Mouse (Mus musculus) spleen, adult 2 months (tissue): ENCODE results near the gene P4hb.

Experiments
- CTCF ChIP-seq: fragments of 200-500 bp; IDR thresholded peaks from 2 replicates; pipeline ENCODE4 v1.5.1; 2011; ENCODE audit warnings: mild to moderate bottlenecking, inconsistent platforms; ENCODE audit not compliant: insufficient read depth, insufficient read length, insufficient replicate concordance; ENCODE audit errors: extremely low read depth
- POLR2A ChIP-seq: fragments of 200-500 bp; IDR thresholded peaks from 2 replicates; pipeline ENCODE4 v1.6.1; 2011; ENCODE audit warnings: low read depth, low read length, inconsistent platforms

GRCm38 (mm10) chr11:120581490-120582267 lies 8.6 kb upstream of the P4hb start, which contains the start of gene Arhgdia:
- peak; percentile 26; the same call in 1 of the 2 replicates for TF ChIP-seq CTCF
- peak; percentile 95 for TF ChIP-seq POLR2A
